Mouse (Mus musculus) MEL-GATA-1-ER (cell line): Measurements from ENCODE around the gene Stk11ip.

Experiments
- DNase-seq: peaks from one replicate; pipeline ENCODE4 v3.0.0-alpha.2; 2012; ENCODE audit warnings: low read depth; ENCODE audit errors: extremely low read depth

The Stk11ip gene

GRCm38 (mm10) chr1:75565616-75566015 is 44.3 kb downstream of the Stk11ip start:
- DNase-seq, result no peak

GRCm38 (mm10) chr1:75570403-75570802 is 49.1 kb downstream of the Stk11ip start:
- DNase-seq, result no peak

GRCm38 (mm10) chr1:75572776-75573175 is 51.4 kb downstream of the Stk11ip start:
- no peak for DNase-seq

- DNase-seq, result no peak
These were observed 52.4 kb downstream of the Stk11ip start for GRCm38 (mm10) chr1:75573715-75574114.

- DNase-seq, result no peak
These were observed 53.4 kb downstream of the Stk11ip start for GRCm38 (mm10) chr1:75574476-75575310.

- DNase-seq, result no peak
These were observed 60.8 kb downstream of the Stk11ip start for GRCm38 (mm10) chr1:75581936-75582624.

GRCm38 (mm10) chr1:75582625-75582956 is 61.3 kb downstream of the Stk11ip start:
- no peak for DNase-seq

GRCm38 (mm10) chr1:75583034-75583433 is 61.7 kb downstream of the Stk11ip start:
- no peak for DNase-seq

GRCm38 (mm10) chr1:75586791-75587190 is 65.5 kb downstream of the Stk11ip start:
- no peak for DNase-seq
